Mouse (Mus musculus): Measurements from ENCODE around the gene Adam22.
"Not testable (repeated sequence)": the region's sequence is repeated elsewhere in the genome, so short reads cannot be mapped to it uniquely, and the experiment has no call there.

Gene Adam22

DNA sequence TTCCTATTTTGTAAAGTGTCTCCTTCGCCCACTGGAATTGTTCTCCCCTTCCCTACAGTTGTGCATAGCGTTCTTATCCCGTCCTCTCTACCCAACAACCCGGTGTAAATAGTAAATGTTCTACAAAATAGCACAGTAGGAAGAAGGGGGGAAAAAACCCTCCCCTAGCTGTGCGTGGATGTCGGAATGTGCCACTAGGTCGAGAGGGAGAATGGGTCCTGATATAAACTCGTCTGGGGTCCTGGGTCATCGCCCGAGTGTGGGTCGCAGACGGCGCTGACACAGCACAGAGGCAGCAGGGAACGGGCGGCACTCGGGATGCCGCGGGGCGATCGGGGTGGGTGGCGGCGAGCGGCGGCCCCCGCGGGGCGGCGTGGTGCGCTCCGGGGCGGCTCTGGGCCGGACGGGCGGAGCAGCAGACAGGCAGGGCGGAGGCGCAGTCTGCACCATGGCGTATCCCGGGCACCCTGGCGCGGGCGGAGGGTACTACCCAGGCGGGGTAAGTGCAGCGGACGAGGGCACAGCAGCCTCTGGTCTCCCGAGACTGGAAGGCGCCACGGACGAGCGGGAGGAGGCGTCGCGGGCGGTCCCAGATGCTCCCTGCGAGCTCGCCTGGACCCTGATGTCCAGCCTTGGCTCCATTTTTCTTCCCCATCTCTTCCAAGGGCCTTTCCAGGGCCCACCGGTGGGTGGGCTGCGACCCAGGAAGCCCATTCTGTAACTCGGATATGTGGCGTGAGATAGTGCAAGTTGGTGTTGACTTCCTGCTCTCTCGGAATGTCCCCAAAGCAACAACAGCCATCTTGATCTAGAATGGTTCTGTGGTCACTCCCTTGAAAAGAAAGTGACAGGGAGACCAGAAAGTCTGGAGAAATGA is 311.6 kb downstream of the Adam22 start:
- peak; percentile 85 to 88 for DNase-seq (ENCODE audit: low spot score in 2 of 2)

DNA sequence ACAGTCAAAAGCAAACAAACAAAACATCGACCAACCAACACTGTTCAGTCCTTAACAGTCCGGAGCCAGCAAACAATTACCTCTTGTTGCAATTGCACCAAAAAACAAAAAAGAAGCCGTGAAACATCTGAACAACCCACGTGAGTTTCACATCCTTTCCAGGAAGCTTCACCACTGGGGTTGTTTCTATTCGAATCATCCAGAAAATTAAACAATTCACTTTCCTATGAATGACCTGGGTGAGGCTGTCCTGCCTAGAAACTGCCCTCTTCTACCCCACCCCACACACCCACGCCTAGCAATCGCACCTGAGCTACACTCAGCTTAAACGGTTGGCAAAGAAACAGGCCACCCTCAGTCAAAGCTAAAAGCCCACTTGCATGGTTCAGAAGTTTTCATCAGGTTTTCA is 312.2 kb downstream of the Adam22 start:
- DNase-seq (ENCODE audit: low spot score in 2 of 2): peak; percentile 29 to 46

DNA sequence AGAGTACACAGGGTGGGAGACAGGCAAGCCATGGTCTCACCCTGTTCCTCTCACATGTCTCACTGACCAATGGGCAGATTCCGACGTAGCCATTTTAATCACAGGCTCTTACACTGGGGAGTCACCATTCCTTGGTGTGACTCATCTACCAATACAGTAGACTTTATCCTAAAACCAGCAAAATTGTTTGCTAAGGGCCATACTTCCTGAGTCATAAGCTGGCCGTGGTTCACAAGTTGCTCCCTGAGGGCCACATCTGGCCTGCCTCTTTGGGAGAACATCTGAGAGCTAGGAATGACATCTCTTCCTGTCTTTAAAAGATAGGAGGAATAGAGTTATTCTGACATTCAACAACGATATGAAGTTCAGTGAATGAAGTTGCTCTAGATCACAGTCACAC is 314.1 kb downstream of the Adam22 start:
- DNase-seq (ENCODE audit: low spot score in 2 of 2): no peak

DNA sequence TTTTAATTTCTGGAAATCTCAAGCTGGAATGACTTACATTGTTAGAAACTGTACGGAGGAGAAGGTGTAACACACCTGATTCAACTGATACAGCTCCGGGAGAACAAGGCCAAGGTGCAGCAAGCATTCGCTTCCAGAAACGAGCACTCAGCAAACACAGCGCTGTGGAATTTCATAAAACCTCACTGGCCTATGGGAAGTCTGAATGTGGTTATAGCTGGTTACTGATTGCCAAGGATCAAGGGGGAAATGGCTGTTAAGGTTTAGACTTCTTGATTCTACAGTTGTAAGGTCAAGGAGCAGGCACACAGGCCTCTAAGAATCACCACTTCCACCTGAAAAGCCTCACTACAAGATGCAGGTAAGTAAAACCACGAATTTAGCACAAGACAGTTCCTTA is 322.1 kb downstream of the Adam22 start, which contains the start of gene Sri:
Gene Sri, plus strand, starts transcription at position 224 of the 400 bp plus-strand sequence.
- no peak for DNase-seq (ENCODE audit: low spot score in 2 of 2)

DNA sequence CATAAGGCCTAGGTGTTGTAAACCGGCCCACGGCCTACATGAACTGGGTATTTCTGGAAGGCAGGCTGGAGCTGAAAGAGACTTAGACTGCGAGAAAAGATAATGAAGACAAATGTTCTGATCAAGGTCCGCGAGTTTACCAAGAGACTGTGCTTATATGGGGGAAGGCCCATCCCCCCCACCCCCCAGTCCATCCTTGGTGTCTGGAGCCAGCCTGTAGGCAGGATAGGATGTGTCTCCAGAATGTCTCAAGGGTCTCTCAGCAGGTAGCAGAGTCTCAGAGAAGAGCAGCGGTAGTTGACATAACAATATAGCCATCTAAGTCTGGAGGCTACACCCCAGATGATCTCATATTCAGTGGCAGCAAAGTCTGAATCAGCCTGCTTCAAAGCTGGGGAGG is 333.4 kb downstream of the Adam22 start:
- not testable (repeated sequence) for DNase-seq (ENCODE audit: low spot score in 2 of 2)

Data from spleen, postnatal 36 days (tissue).